Mouse (Mus musculus) hindbrain, embryonic 12.5 days (tissue): Measurements from ENCODE around the gene Fam163a. TPM values are rescaled to one million over a fixed set of nuclear protein-coding genes. Genes with fewer than 3 reads are reported as not detected.

Experiments used
- ATAC-seq: fragments of 200-750 bp; cut with Nextera tagmentation; 2 replicates; pipeline ENCODE4 v1.8.0; 2017; ENCODE audit warnings: moderate TSS enrichment; ENCODE audit not compliant: low FRiP score
- H3K27ac ChIP-seq: fragments of 300-500 bp; sonication (generic); 2 replicates; pipeline ENCODE4 v1.5.1; 2016; ENCODE audit warnings: mild to moderate bottlenecking
- H3K27me3 ChIP-seq: fragments of 300-500 bp; sonication (generic); 2 replicates; pipeline ENCODE4 v1.6.1; 2016; ENCODE audit warnings: mild to moderate bottlenecking
- H3K36me3 ChIP-seq: fragments of 300-500 bp; sonication (generic); 2 replicates; pipeline ENCODE4 v1.6.1; 2016; ENCODE audit warnings: mild to moderate bottlenecking
- H3K4me1 ChIP-seq: fragments of 300-500 bp; sonication (generic); 2 replicates; pipeline ENCODE4 v1.6.1; 2016
- H3K4me2 ChIP-seq: fragments of 300-500 bp; sonication (generic); replicated peaks from 2 replicates; pipeline ENCODE4 v1.6.1; 2016; ENCODE audit warnings: mild to moderate bottlenecking
- H3K4me3 ChIP-seq: fragments of 300-500 bp; sonication (generic); 2 replicates; pipeline ENCODE4 v1.5.1; 2016; ENCODE audit warnings: mild to moderate bottlenecking
- H3K9ac ChIP-seq: fragments of 300-500 bp; sonication (generic); 2 replicates; pipeline ENCODE4 v1.6.1; 2016; ENCODE audit warnings: mild to moderate bottlenecking, moderate library complexity
- H3K9me3 ChIP-seq: fragments of 300-500 bp; sonication (generic); replicated peaks from 2 replicates; pipeline ENCODE4 v1.6.1; 2016; ENCODE audit warnings: mild to moderate bottlenecking
- WGBS: fragments of 180-500 bp; shearing (Covaris S2); methylation state at CpG from one replicate; pipeline ENCODE4 v1.1.7; 2016; 5-methylcytosine and 5-hydroxymethylcytosine counted together
- polyA plus RNA-seq: library from polyadenylated mRNA; unstranded; fragments of >200 nt; fragmentation: Nextera tagmentation; extraction: Ambion mirVana; gene quantifications from 2 replicates; pipeline ENCODE4 v1.2.1, GENCODE M21; 2016

Gene Fam163a
- polyA plus RNA-seq, 1 experiment from 2014 or later = 7.9 TPM

DNA sequence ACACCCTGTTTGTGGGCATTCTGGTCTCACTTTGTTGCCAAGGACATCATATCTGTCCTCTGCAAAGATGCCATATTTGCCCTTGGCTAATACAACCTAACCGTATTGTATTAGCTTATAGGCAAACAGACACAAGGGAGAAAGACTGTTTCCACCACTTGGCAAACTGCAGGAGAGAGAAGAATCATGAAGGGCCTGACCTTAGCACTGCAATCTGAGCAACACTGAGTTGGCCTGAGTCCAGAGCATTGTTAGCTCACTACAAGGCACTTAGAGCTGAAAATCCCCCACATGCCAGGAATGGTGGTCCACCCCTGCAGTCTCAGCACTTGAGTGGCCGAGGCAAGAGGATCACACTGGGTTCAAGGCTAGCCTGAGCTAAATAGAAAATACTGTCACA is 13.7 kb upstream of the Fam163a start:
- H3K4me2 ChIP-seq = no peak overlapping the region
- H3K9me3 ChIP-seq = no peaks in the 10 kb centered on the region
- H3K4me3 ChIP-seq = no peak overlapping the region
- peaks cover 21% of the 10 kb centered on the region for H3K4me1 ChIP-seq
- H3K36me3 ChIP-seq = no peaks in the 10 kb centered on the region
- no peak for ATAC-seq
- no peak overlapping the region for H3K27ac ChIP-seq
- H3K9ac ChIP-seq = no peak overlapping the region
- H3K27me3 ChIP-seq = no peaks in the 10 kb centered on the region; the same call in 1 of the 2 replicates
- WGBS = 82% methylated on average over 2 of the region's 2 CpGs

GRCm38 (mm10) chr1:156217941-156218340 is 13.1 kb upstream of the Fam163a start:
- 87% methylated on average over 8 of the region's 8 CpGs for WGBS
- H3K4me3 ChIP-seq = no peak overlapping the region
- H3K9me3 ChIP-seq = no peaks in the 10 kb centered on the region
- no peaks in the 10 kb centered on the region; the same call in 1 of the 2 replicates for H3K27me3 ChIP-seq
- no peak overlapping the region for H3K27ac ChIP-seq
- ATAC-seq = no peak
- no peak overlapping the region for H3K4me2 ChIP-seq
- no peaks in the 10 kb centered on the region for H3K36me3 ChIP-seq
- peaks cover 18% of the 10 kb centered on the region for H3K4me1 ChIP-seq
- H3K9ac ChIP-seq = no peak overlapping the region

DNA sequence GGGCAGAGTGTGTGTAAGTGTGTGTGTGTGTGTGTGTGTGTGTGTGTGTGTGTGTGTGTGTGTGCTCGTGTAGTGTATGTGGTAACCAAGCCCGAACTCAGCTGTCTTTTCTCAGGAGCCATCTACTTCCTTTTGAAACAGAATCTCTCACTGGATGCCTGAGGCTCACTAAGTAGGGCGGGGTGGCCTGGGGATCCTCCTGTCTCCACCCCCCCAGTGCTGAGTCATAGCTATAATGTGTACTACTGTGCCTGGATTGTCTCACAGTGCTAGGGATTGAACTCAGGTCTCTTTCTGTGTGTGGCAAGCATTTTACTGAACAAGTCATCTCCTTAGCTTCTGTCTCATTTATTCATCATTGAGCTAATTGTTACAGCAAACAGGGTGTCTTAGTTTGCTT is 12.6 kb upstream of the Fam163a start:
- peaks cover 13% of the 10 kb centered on the region for H3K4me1 ChIP-seq
- no peak overlapping the region for H3K4me3 ChIP-seq
- no peak overlapping the region for H3K4me2 ChIP-seq
- no peak for ATAC-seq
- H3K27ac ChIP-seq = no peak overlapping the region
- H3K9me3 ChIP-seq = no peaks in the 10 kb centered on the region
- no peaks in the 10 kb centered on the region for H3K36me3 ChIP-seq
- H3K9ac ChIP-seq = no peak overlapping the region
- 60% methylated on average over 3 of the region's 3 CpGs for WGBS
- H3K27me3 ChIP-seq = no peaks in the 10 kb centered on the region; the same call in 1 of the 2 replicates

- H3K36me3 ChIP-seq = no peaks in the 10 kb centered on the region
- no peaks in the 10 kb centered on the region for H3K9me3 ChIP-seq
- WGBS = 78% methylated on average over 4 of the region's 4 CpGs
- no peak overlapping the region for H3K27ac ChIP-seq
- no peak overlapping the region for H3K4me2 ChIP-seq
- H3K4me3 ChIP-seq = no peak overlapping the region
- ATAC-seq = no peak
- H3K9ac ChIP-seq = no peak overlapping the region
- peaks cover 1% of the 10 kb centered on the region for H3K4me1 ChIP-seq
- no peaks in the 10 kb centered on the region; the same call in 1 of the 2 replicates for H3K27me3 ChIP-seq
These were observed 11.4 kb upstream of the Fam163a start for GRCm38 (mm10) chr1:156216249-156216648.

DNA sequence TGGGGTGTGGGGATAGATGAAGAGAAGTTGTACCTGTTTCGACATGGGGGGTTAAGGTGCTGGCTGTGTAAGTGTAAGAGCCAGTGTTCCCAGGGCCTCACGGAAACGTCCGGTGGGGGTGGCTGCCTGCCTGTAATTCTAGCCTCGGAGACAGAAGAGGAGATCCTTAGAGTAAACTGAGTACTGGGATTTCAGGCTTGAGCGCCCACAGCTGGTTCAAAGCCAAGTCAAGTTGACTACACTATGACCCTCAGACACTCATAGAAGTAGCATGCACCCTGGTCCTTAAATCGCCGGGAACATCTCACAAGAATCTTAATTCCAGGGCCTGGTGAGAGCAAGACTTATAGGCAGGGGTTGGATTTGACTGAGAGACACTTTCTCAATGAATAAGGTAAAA is 9.8 kb upstream of the Fam163a start:
- H3K27me3 ChIP-seq = no peaks in the 10 kb centered on the region; the same call in 1 of the 2 replicates
- 89% methylated on average over 8 of the region's 8 CpGs for WGBS
- ATAC-seq = no peak

DNA sequence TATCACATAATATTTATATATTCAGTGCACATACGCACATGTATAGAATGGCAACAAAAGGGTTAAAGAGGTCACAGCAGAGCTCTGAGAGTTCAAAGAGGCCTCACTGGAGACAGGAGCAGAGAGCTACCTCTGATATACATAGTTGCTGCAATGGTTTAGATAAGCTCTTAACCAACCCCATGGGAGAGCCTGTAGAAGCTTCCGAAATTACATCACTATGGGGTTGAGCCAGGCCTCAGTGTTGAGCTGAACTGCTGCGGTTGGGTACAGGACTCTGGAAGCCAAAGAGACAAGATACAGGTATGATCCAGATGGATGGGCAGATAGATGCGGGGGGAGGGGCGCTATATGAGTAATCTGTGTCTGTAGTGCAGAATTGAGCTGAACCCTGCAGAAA is 8.1 kb upstream of the Fam163a start:
- Histone ChIP-seq H3K4me1 (no peaks in the 10 kb centered on the region), H3K9ac (no peak overlapping the region), H3K4me2 (no peak overlapping the region), H3K9me3 (no peaks in the 10 kb centered on the region), H3K27ac (no peak overlapping the region), H3K27me3 (no peaks in the 10 kb centered on the region; the same call in 1 of the 2 replicates), H3K36me3 (no peaks in the 10 kb centered on the region), H3K4me3 (no peak overlapping the region)
- WGBS = 90% methylated on average over 5 of the region's 5 CpGs
- no peak for ATAC-seq

More for the DNA sequence above, 9.8 kb upstream of the Fam163a start:
- H3K9ac ChIP-seq = no peak overlapping the region
- no peak overlapping the region for H3K4me2 ChIP-seq
- H3K27ac ChIP-seq = no peak overlapping the region
- no peaks in the 10 kb centered on the region for H3K9me3 ChIP-seq
- no peaks in the 10 kb centered on the region for H3K4me1 ChIP-seq
- no peak overlapping the region for H3K4me3 ChIP-seq
- H3K36me3 ChIP-seq = no peaks in the 10 kb centered on the region

- no peak overlapping the region for H3K4me2 ChIP-seq
- no peak for ATAC-seq
- no peak overlapping the region for H3K27ac ChIP-seq
- H3K36me3 ChIP-seq = no peaks in the 10 kb centered on the region
- H3K27me3 ChIP-seq = peaks cover 6% of the 10 kb centered on the region
- H3K4me1 ChIP-seq = no peaks in the 10 kb centered on the region
- H3K4me3 ChIP-seq = no peak overlapping the region
- WGBS = 48% methylated on average over 6 of the region's 6 CpGs
- H3K9me3 ChIP-seq = no peaks in the 10 kb centered on the region
- no peak overlapping the region for H3K9ac ChIP-seq
These were observed 7.0 kb upstream of the Fam163a start for GRCm38 (mm10) chr1:156211809-156212317.

DNA sequence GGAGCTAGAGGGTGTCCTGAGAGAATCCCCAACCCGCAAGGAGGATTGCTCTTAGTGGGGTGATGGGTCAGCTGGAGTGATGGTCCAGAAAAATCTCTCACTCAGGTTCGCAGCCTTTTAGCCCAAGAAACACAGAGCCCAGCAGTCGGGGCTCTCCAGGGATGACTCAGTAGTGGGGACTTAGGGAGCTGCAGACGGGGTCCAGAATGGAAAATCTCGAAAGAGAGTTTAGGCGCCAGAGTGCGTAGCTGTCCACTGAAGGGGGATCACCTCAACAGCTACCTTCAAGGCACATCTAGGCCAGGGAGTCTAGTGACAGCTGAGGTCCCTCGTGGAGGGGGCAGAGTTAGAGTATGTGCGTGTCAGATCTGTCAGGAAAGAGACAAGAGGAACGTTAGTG is 338 bp upstream of the Fam163a start:
- Histone ChIP-seq H3K9me3 (no peaks in the 10 kb centered on the region), H3K4me1 (peaks cover 24% of the 10 kb centered on the region), H3K9ac (peak overlapping the region; percentile 60), H3K4me2 (peak overlapping the region; percentile 78), H3K36me3 (no peaks in the 10 kb centered on the region), H3K27me3 (peaks cover 53% of the 10 kb centered on the region), H3K4me3 (peak overlapping the region; percentile 47), H3K27ac (no peak overlapping the region)
- WGBS = 18% methylated on average over 10 of the region's 10 CpGs
- ATAC-seq = 0 out of 2 replicates have a peak, but pooled peaks have one; percentile 32

DNA sequence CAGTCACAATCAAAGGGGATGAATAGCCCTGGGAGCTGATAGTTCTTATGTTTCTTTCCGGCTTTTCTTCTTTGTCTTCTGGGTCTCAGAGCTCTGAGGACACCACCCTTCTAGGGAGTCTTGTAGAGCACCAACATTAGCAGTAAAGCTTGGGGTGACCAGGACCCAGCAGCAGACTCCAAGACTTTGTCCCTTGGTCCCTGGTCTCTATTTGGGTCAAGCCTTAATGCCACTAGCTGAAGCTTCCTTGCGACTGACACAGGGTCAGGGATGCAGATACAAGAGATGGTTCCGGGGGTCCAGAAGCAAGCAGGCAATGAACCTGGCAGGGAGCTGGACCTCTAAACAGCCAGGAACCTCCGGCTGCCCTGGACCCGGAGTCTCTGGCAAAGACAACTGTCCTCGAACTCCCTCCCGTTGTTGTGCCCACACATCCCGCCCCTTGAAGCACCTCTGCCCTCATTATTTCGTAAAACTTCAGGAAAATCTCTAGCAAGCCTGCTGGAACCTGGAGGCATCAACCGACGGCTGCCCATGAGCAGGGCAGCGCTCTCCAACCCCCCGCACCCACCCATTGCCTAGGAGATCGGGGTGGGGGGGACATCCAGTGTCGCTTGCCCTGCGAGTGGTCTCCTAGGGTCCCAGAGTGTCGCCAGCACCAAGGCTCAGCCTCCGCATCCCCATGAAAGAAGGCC is 718 bp downstream of the Fam163a start:
- H3K4me1 ChIP-seq = peaks cover 24% of the 10 kb centered on the region
- peak overlapping the region; percentile 60 for H3K9ac ChIP-seq
- peaks cover 53% of the 10 kb centered on the region for H3K27me3 ChIP-seq
- no peaks in the 10 kb centered on the region for H3K9me3 ChIP-seq
- peak overlapping the region; percentile 47 for H3K4me3 ChIP-seq
- H3K4me2 ChIP-seq = peak overlapping the region; percentile 78
- no peaks in the 10 kb centered on the region for H3K36me3 ChIP-seq
- no peak overlapping the region for H3K27ac ChIP-seq
- 4% methylated on average over 18 of the region's 18 CpGs for WGBS
- ATAC-seq = 0 out of 2 replicates have a peak, but pooled peaks have one; percentile 6

DNA sequence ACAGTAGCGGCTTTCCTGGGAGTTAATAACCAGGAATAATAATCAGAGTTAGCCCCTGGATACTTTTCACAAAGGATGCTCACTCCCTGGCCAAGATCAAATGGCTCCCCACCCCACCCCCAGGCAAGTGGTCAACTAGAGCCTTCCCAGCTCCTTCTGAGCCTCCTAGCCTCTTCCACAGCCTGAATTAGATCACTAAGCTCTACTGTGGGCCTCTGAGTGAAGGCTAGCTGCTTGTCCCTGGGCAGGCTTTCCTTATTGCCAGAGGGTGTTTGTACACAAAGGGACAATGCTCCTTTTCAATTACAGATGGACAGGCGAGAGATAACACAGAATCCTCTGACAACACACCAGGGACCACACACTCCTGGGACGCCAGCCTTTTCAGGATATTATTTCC is 2.2 kb downstream of the Fam163a start:
- WGBS = 35% methylated on average over 3 of the region's 3 CpGs
- no peak overlapping the region for H3K4me2 ChIP-seq
- H3K9ac ChIP-seq = no peak overlapping the region
- peaks cover 53% of the 10 kb centered on the region for H3K27me3 ChIP-seq
- H3K4me3 ChIP-seq = no peak overlapping the region
- peaks cover 24% of the 10 kb centered on the region for H3K4me1 ChIP-seq
- no peak overlapping the region for H3K27ac ChIP-seq
- H3K36me3 ChIP-seq = no peaks in the 10 kb centered on the region
- ATAC-seq = no peak
- H3K9me3 ChIP-seq = no peaks in the 10 kb centered on the region

DNA sequence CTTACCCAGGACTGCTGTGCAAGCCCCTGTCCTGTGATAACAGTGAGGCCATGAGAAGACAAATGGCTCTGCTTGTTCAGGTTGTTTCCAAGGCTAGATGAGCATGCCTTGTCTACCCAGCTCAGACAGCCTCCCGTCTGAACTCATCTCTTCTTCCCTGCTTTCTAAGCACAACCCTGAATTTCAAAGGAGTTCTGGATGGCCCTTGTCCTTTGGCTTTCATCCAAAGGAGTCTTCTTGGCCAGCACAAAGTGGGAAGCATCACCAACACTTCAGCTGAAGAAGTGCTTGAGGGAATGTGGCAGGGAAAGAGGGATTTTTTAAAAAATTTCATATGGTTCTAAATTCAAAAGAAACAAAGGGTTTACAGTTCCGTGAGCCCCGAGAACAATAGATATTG is 3.8 kb downstream of the Fam163a start:
- Histone ChIP-seq H3K36me3 (no peaks in the 10 kb centered on the region), H3K4me1 (peaks cover 24% of the 10 kb centered on the region), H3K27me3 (peaks cover 41% of the 10 kb centered on the region), H3K4me2 (no peak overlapping the region), H3K27ac (no peak overlapping the region), H3K9ac (no peak overlapping the region), H3K9me3 (no peaks in the 10 kb centered on the region), H3K4me3 (no peak overlapping the region)
- 88% methylated on average over 3 of the region's 3 CpGs for WGBS
- no peak for ATAC-seq

DNA sequence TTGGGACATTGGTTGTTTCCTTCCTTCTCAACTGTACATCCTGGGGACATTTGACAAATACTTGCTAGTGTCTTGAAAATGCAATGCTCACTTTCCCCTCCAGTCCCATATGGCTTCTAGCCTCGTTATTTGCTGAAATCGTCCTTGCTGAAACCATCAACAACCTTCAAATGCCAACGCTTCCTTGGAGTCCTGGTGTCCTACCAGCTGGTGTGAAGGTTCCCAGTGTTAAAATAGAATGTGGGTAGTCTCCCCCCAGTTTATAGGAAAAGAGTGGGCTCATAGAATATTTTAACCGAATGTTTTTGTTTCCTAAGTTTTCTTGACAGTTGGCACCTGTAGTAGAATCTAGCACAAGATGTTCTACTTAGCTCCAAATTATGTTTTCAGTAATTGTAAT is 7.2 kb downstream of the Fam163a start:
- H3K4me1 ChIP-seq = peaks cover 11% of the 10 kb centered on the region
- H3K4me2 ChIP-seq = no peak overlapping the region
- no peaks in the 10 kb centered on the region for H3K36me3 ChIP-seq
- no peak overlapping the region for H3K4me3 ChIP-seq
- WGBS = 85% methylated on average over 4 of the region's 4 CpGs
- H3K9ac ChIP-seq = no peak overlapping the region
- peaks cover 6% of the 10 kb centered on the region for H3K27me3 ChIP-seq
- no peak for ATAC-seq
- no peak overlapping the region for H3K27ac ChIP-seq
- no peaks in the 10 kb centered on the region for H3K9me3 ChIP-seq

DNA sequence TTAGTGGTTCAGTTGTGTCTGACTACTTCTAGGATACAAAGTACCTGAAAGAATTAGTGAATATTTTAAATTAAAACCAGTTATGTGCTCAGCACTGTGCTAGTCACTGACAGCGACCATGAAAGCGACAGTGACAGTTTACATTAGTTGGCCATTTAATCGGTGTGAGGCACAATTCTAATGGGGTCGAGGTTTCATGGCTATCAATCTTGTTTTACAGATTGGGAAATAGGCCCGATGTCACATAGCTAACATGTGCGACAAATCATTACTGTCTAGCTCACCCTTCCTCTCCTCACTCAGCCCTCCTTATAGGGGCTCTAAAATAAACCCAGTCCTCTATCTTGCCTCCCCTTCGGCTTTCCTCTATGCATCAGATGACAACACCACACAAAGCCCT is 11.5 kb downstream of the Fam163a start:
- Histone ChIP-seq H3K27me3 (0 out of 2 replicates have a peak, but pooled peaks cover 2% of the 10 kb centered on the region), H3K4me3 (no peak overlapping the region), H3K9ac (no peak overlapping the region), H3K4me1 (peaks cover 12% of the 10 kb centered on the region), H3K27ac (no peak overlapping the region), H3K9me3 (no peaks in the 10 kb centered on the region), H3K36me3 (no peaks in the 10 kb centered on the region), H3K4me2 (no peak overlapping the region)
- ATAC-seq = peak; percentile 67
- WGBS = 56% methylated on average over 7 of the region's 7 CpGs
